Mouse (Mus musculus) myocyte (in vitro differentiated cells): ENCODE data around the gene Mov10l1. TPM values are rescaled to one million over a fixed set of nuclear protein-coding genes. Genes with fewer than 3 reads are reported as not detected.

Source experiments
- H3K27me3 ChIP-seq: one replicate; pipeline ENCODE4 v1.6.1; 2011; ENCODE audit not compliant: control insufficient read depth, insufficient read depth, insufficient read length
- H3K36me3 ChIP-seq: one replicate; pipeline ENCODE4 v1.6.1; 2011; ENCODE audit not compliant: control insufficient read depth, insufficient read depth
- H3K4me2 ChIP-seq: one replicate; pipeline ENCODE4 v1.6.1; 2011; ENCODE audit warnings: low read depth, control low read depth
- H3K4me3 ChIP-seq: one replicate; pipeline ENCODE4 v1.5.1; 2011; ENCODE audit warnings: mild to moderate bottlenecking, control low read depth, moderate library complexity
- H3K79me2 ChIP-seq: one replicate; pipeline ENCODE4 v1.6.1; 2011; ENCODE audit not compliant: control insufficient read depth, insufficient read depth
- H3ac ChIP-seq: one replicate; pipeline ENCODE4 v1.6.1; 2011; ENCODE audit not compliant: control insufficient read depth, insufficient read length
- CEBPB ChIP-seq: IDR thresholded peaks from 2 replicates; pipeline ENCODE4 v1.6.1; 2011; ENCODE audit warnings: mild to moderate bottlenecking, moderate library complexity; ENCODE audit not compliant: poor library complexity, insufficient read depth, severe bottlenecking
- E2F4 ChIP-seq: IDR thresholded peaks from one replicate; pipeline ENCODE4 v1.6.1; 2011; ENCODE audit warnings: mild to moderate bottlenecking, control low read depth, moderate library complexity; ENCODE audit not compliant: insufficient read depth
- MAX ChIP-seq: IDR thresholded peaks from one replicate; pipeline ENCODE4 v1.6.1; 2011; ENCODE audit warnings: low read depth, mild to moderate bottlenecking, control low read depth
- MYOD1 ChIP-seq, 3 experiments: IDR thresholded peaks; one replicate each; pipeline ENCODE4 v1.6.1; 2011; ENCODE audit warnings: control low read depth in 2 of 3, low read depth in 2 of 3, mild to moderate bottlenecking in 2 of 3, moderate library complexity in 1 of 3; ENCODE audit not compliant: insufficient read length in 2 of 3, control insufficient read depth in 1 of 3
- MYOG ChIP-seq, 3 experiments: IDR thresholded peaks; one replicate each; pipeline ENCODE4 v1.6.1; 2011; ENCODE audit warnings: control low read depth in 2 of 3, low read depth in 2 of 3, mild to moderate bottlenecking in 2 of 3; ENCODE audit not compliant: insufficient read length in 2 of 3, control insufficient read depth in 1 of 3, insufficient read depth in 1 of 3
- POLR2A ChIP-seq: IDR thresholded peaks from one replicate; pipeline ENCODE4 v1.6.1; 2011; ENCODE audit warnings: low read depth, mild to moderate bottlenecking, control low read depth, moderate library complexity; ENCODE audit not compliant: insufficient read length
- POLR2AphosphoS2 ChIP-seq: IDR thresholded peaks from one replicate; pipeline ENCODE4 v1.6.1; 2011; ENCODE audit warnings: low read depth, control low read depth; ENCODE audit not compliant: insufficient read length
- REST ChIP-seq: IDR thresholded peaks from one replicate; pipeline ENCODE4 v1.6.1; 2011; ENCODE audit warnings: mild to moderate bottlenecking, control low read depth, moderate library complexity; ENCODE audit not compliant: insufficient read depth, insufficient read length
- SRF ChIP-seq: IDR thresholded peaks from one replicate; pipeline ENCODE4 v1.6.1; 2011; ENCODE audit warnings: low read depth; ENCODE audit not compliant: control insufficient read depth, insufficient read length
- TCF12 ChIP-seq: IDR thresholded peaks from one replicate; pipeline ENCODE4 v1.6.1; 2011; ENCODE audit warnings: mild to moderate bottlenecking, control low read depth; ENCODE audit not compliant: poor library complexity, insufficient read depth, severe bottlenecking
- TCF3 ChIP-seq: IDR thresholded peaks from one replicate; pipeline ENCODE4 v1.6.1; 2011; ENCODE audit warnings: low read depth, control low read depth; ENCODE audit not compliant: insufficient read length
- USF1 ChIP-seq: IDR thresholded peaks from one replicate; pipeline ENCODE4 v1.6.1; 2011; ENCODE audit warnings: low read depth, mild to moderate bottlenecking, control low read depth, moderate library complexity
- polyA plus RNA-seq: library from polyadenylated mRNA; unstranded; fragments of >200 nt; fragmentation: generic; extraction: Trizol; gene quantifications from one replicate; pipeline ENCODE4 v1.2.1, GENCODE M21; 2012; ENCODE audit warnings: missing spikeins

The Mov10l1 gene
- polyA plus RNA-seq, 1 experiment: not detected

DNA sequence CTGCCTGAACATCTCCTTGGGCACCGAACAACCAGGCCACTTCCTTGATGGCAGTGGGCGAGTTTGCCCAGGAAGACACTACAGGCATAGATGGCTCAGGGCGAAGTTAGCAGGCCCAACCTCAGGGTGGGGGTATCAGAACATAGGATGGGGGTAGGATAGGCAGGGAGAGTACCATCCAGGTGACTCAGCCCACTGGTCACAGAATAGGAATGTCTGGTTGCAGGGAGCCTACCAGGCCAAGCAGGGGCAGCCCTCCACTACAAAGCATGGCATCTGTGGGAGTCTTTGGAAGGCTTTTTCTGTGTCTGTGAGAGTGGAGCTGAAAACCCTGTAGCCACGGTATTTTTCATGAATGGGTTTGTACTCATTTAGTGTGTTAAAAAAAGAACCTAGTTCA, 25.2 kb upstream of the Mov10l1 start:
- no peak for TF ChIP-seq TCF3
- TF ChIP-seq SRF: no peak
- no peak for TF ChIP-seq REST
- TF ChIP-seq MAX: no peak
- no peak for TF ChIP-seq TCF12
- TF ChIP-seq E2F4: no peak
- no peak for TF ChIP-seq USF1
- no peak for TF ChIP-seq MYOD1 (IDR thresholded peaks at IDR 0.05; ENCODE audit: control insufficient read depth in 1 of 3, insufficient read length in 2 of 3, low read depth in 2 of 3)
- TF ChIP-seq MYOG (IDR thresholded peaks at IDR 0.05; ENCODE audit: control insufficient read depth in 1 of 3, insufficient read depth in 1 of 3, insufficient read length in 2 of 3, low read depth in 2 of 3): no peak
- TF ChIP-seq POLR2A: no peak
- TF ChIP-seq CEBPB: no peak
- TF ChIP-seq POLR2AphosphoS2: no peak
- no peak overlapping the region for H3K4me2 ChIP-seq
- H3K4me3 ChIP-seq: no peak overlapping the region
- H3K27me3 ChIP-seq: peaks cover 19% of the 10 kb centered on the region
- H3K36me3 ChIP-seq: no peaks in the 10 kb centered on the region
- no peak overlapping the region for H3ac ChIP-seq
- no peaks in the 10 kb centered on the region for H3K79me2 ChIP-seq

DNA sequence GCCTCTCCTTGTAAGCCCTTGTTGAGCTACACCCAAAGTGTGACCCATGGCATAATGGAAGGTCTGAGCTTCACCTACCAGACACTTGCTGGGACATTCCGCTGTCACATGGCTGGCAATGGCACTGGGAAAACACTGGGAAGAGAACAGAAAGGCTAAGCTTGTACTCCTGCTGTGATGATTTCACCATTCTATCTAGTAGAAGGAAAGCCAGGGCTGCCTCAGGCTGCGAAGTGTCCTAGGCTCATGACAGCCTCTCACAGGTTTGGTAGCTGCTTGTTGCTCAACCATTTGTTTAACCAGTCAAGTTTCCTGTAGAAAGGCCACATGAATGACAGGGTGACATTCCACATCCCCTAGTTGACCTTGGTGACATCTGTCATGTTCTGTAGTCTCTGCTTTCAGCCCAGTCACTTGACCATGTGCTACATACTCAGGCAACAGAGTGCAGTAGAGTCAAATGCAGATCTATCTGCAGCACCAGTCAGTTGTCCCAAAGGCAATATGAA, 18.6 kb upstream of the Mov10l1 start:
- Histone ChIP-seq H3K4me3 (no peak overlapping the region), H3K27me3 (peaks cover 40% of the 10 kb centered on the region), H3ac (no peak overlapping the region), H3K79me2 (no peaks in the 10 kb centered on the region), H3K36me3 (no peaks in the 10 kb centered on the region), H3K4me2 (no peak overlapping the region)
- TF ChIP-seq TCF12 (no peak), REST (no peak), TCF3 (no peak), POLR2A (no peak), USF1 (no peak), MAX (no peak), MYOG (IDR thresholded peaks at IDR 0.05; ENCODE audit: control insufficient read depth in 1 of 3, insufficient read depth in 1 of 3, insufficient read length in 2 of 3, low read depth in 2 of 3) (no peak), MYOD1 (IDR thresholded peaks at IDR 0.05; ENCODE audit: control insufficient read depth in 1 of 3, insufficient read length in 2 of 3, low read depth in 2 of 3) (no peak), SRF (no peak), E2F4 (no peak), POLR2AphosphoS2 (no peak), CEBPB (no peak)

DNA sequence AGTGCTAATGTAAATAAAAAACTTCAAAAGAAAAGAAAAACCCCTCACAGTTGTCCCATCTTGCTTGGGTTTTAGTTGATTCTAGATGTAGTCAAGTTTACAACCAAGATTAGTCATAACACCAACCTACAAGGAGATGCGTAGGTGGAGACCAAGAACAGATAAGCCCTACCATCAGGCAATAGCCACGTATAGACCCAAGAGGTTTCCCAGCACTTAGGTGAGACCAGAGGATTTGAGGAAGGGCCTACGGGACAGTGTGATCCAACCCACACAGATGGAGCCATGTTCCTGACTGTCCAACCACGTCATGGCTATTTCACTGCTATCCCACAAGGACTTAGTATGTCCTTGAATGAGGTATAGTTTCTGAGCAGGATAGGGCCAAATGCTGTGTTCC, 10.4 kb upstream of the Mov10l1 start:
- H3K36me3 ChIP-seq: no peaks in the 10 kb centered on the region
- H3K79me2 ChIP-seq: no peaks in the 10 kb centered on the region
- no peak overlapping the region for H3K4me2 ChIP-seq
- no peak overlapping the region for H3K4me3 ChIP-seq
- H3K27me3 ChIP-seq: peaks cover 35% of the 10 kb centered on the region
- H3ac ChIP-seq: no peak overlapping the region
- TF ChIP-seq POLR2AphosphoS2 (no peak), USF1 (no peak), POLR2A (no peak), REST (no peak), SRF (no peak), E2F4 (no peak), TCF12 (no peak), MAX (no peak)

DNA sequence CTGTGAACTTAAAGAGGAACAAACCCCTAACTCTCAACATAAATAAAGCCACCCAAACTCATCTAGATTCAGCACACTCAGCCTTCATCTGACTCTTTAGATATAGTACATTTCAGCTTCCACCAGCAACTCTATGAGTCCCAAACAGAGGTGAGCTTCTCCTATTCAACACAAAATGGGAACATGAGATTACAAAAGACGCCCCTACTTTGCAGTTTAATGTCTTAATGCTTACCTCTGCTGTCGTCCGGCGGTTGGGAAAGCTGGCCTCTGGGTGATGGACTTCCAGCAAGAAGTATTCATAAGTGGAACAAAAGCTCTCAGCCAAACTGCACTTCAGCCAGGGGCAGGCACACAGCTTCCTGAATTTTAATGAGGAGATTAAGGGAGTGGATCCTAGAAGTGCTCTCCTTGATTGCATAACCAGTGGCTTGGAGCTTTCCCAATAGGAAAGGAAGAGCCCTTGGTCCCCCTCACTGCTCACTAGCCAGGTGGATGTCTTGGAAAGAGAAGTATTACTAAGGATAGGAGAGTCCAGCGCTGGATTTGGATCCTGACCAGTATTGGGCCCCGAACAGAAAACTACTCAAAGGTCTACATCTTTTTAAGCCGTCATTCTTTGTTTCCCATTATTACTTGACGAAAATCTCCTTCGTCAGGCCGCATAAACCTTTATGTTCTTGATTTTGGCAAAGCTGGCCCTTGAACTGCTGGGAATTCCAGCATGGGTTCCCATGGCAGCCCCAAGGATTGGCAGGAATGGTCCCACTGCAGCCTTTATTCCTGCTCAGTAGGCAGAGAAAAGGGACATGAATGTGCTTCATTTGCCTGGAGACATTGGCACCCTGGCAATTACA, 4.2 kb upstream of the Mov10l1 start, which contains the start of gene Mlc1:
Gene Mlc1, minus strand, starts transcription at position 727 of the 857 bp plus-strand sequence.
- H3K79me2 ChIP-seq: no peaks in the 10 kb centered on the region
- TF ChIP-seq MYOG (IDR thresholded peaks at IDR 0.05; ENCODE audit: control insufficient read depth in 1 of 3, insufficient read depth in 1 of 3, insufficient read length in 2 of 3, low read depth in 2 of 3) (no peak), SRF (no peak), MAX (no peak), CEBPB (no peak), TCF12 (no peak), POLR2AphosphoS2 (no peak), MYOD1 (IDR thresholded peaks at IDR 0.05; ENCODE audit: control insufficient read depth in 1 of 3, insufficient read length in 2 of 3, low read depth in 2 of 3) (no peak), E2F4 (no peak), REST (no peak), TCF3 (no peak)

More for the DNA sequence above, 4.2 kb upstream of the Mov10l1 start, which contains the start of gene Mlc1:
- H3K4me3 ChIP-seq: no peak within 1 kb of the TSS
- H3K36me3 ChIP-seq: no peaks in the 10 kb centered on the region
- no peak within 1 kb of the TSS for H3K4me2 ChIP-seq
- no peak within 1 kb of the TSS for H3ac ChIP-seq
- peaks cover 42% of the 10 kb centered on the region for H3K27me3 ChIP-seq
